Mouse (Mus musculus): Measurements from ENCODE around the gene Tmem110. TPM values are rescaled to one million over a fixed set of nuclear protein-coding genes. Genes with fewer than 3 reads are reported as not detected.

Gene Tmem110
- polyA plus RNA-seq, 1 experiment from 2014 or later = 22.4 TPM

- Histone ChIP-seq H3K27ac (no peak overlapping the region), H3K4me3 (no peak overlapping the region), H3K4me1 (replicated peaks) (no peaks in the 10 kb centered on the region), H3K36me3 (peaks cover 73% of the 10 kb centered on the region), H3K27me3 (ENCODE audit: insufficient read depth, poor library complexity, severe bottlenecking) (no peaks in the 10 kb centered on the region), H3K9me3 (no peaks in the 10 kb centered on the region)
- DNase-seq (ENCODE audit: low spot score) = no peak
- 91% methylated on average over 25 of the region's 25 CpGs for WGBS
These were observed 45.1 kb downstream of the Tmem110 start for GRCm38 (mm10) chr14:30870206-30871147.

GRCm38 (mm10) chr14:30874095-30874700 is 48.8 kb downstream of the Tmem110 start:
- Histone ChIP-seq H3K4me3 (no peak overlapping the region), H3K27ac (no peak overlapping the region), H3K9me3 (no peaks in the 10 kb centered on the region), H3K4me1 (replicated peaks) (0 out of 2 replicates have a peak, but pooled peaks cover 7% of the 10 kb centered on the region), H3K36me3 (peaks cover 63% of the 10 kb centered on the region), H3K27me3 (ENCODE audit: insufficient read depth, poor library complexity, severe bottlenecking) (no peaks in the 10 kb centered on the region)
- no peak for DNase-seq (ENCODE audit: low spot score)
- 89% methylated on average over 18 of the region's 18 CpGs for WGBS

- no peak overlapping the region for H3K27ac ChIP-seq
- peaks cover 18% of the 10 kb centered on the region for H3K4me1 ChIP-seq (replicated peaks)
- no peaks in the 10 kb centered on the region for H3K27me3 ChIP-seq (ENCODE audit: insufficient read depth, poor library complexity, severe bottlenecking)
- H3K36me3 ChIP-seq = peaks cover 58% of the 10 kb centered on the region
- no peak for DNase-seq (ENCODE audit: low spot score)
- no peaks in the 10 kb centered on the region for H3K9me3 ChIP-seq
- 90% methylated on average over 12 of the region's 12 CpGs for WGBS
- H3K4me3 ChIP-seq = no peak overlapping the region
These were observed 49.9 kb downstream of the Tmem110 start for GRCm38 (mm10) chr14:30875130-30875865.

GRCm38 (mm10) chr14:30875955-30876354 is 50.6 kb downstream of the Tmem110 start:
- H3K4me3 ChIP-seq = no peak overlapping the region
- WGBS = 77% methylated on average over 9 of the region's 9 CpGs
- no peak for DNase-seq (ENCODE audit: low spot score)
- no peak overlapping the region for H3K27ac ChIP-seq
- H3K27me3 ChIP-seq (ENCODE audit: insufficient read depth, poor library complexity, severe bottlenecking) = no peaks in the 10 kb centered on the region
- H3K36me3 ChIP-seq = peaks cover 55% of the 10 kb centered on the region
- H3K9me3 ChIP-seq = no peaks in the 10 kb centered on the region
- H3K4me1 ChIP-seq (replicated peaks) = peaks cover 20% of the 10 kb centered on the region

GRCm38 (mm10) chr14:30876451-30876850 is 51.1 kb downstream of the Tmem110 start:
- no peak overlapping the region for H3K4me3 ChIP-seq
- H3K9me3 ChIP-seq = no peaks in the 10 kb centered on the region
- 90% methylated on average over 10 of the region's 10 CpGs for WGBS
- no peak for DNase-seq (ENCODE audit: low spot score)
- H3K27me3 ChIP-seq (ENCODE audit: insufficient read depth, poor library complexity, severe bottlenecking) = no peaks in the 10 kb centered on the region
- H3K4me1 ChIP-seq (replicated peaks) = peaks cover 20% of the 10 kb centered on the region
- H3K36me3 ChIP-seq = peaks cover 50% of the 10 kb centered on the region
- H3K27ac ChIP-seq = no peak overlapping the region

DNA sequence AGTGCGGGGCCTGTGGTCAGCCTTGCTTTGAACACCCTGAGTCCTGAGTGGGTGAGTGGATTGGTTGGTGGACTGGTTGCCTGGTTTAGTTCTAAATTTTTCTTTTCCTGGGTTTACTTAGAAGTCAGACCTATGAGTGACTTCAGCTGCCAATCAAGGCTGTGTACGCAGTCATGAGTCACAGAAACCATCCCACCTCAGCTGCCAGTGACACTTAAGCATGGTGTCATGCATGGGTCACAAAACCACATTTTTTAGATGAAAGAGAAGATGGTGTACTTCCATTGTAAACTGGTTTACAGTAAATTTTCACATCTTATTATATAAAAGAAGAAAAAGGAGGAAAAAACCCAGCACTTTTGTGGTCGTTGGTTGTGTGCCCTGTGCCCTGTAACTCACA is 52.4 kb downstream of the Tmem110 start:
- WGBS = 97% methylated on average over 3 of the region's 3 CpGs
- no peak overlapping the region for H3K27ac ChIP-seq
- H3K4me3 ChIP-seq = no peak overlapping the region
- DNase-seq (ENCODE audit: low spot score) = no peak
- no peaks in the 10 kb centered on the region for H3K27me3 ChIP-seq (ENCODE audit: insufficient read depth, poor library complexity, severe bottlenecking)
- H3K4me1 ChIP-seq (replicated peaks) = peaks cover 20% of the 10 kb centered on the region
- H3K36me3 ChIP-seq = peaks cover 38% of the 10 kb centered on the region
- no peaks in the 10 kb centered on the region for H3K9me3 ChIP-seq

GRCm38 (mm10) chr14:30878958-30879571 is 53.7 kb downstream of the Tmem110 start, which contains the start of gene Mustn1:
Gene Mustn1 (plus strand): TSS chr14:30879200.
- WGBS = 77% methylated on average over 11 of the region's 11 CpGs
- Histone ChIP-seq H3K4me3 (no peak within 1 kb of the TSS), H3K4me1 (replicated peaks) (peaks cover 20% of the 10 kb centered on the region), H3K36me3 (peaks cover 26% of the 10 kb centered on the region), H3K27ac (peak within 1 kb of the TSS; percentile 4; the same call in 1 of the 2 replicates), H3K27me3 (ENCODE audit: insufficient read depth, poor library complexity, severe bottlenecking) (no peaks in the 10 kb centered on the region), H3K9me3 (no peaks in the 10 kb centered on the region)
- DNase-seq (ENCODE audit: low spot score) = no peak

GRCm38 (mm10) chr14:30879794-30880193 is 54.4 kb downstream of the Tmem110 start:
- H3K4me1 ChIP-seq (replicated peaks) = peaks cover 20% of the 10 kb centered on the region
- no peak for DNase-seq (ENCODE audit: low spot score)
- H3K9me3 ChIP-seq = no peaks in the 10 kb centered on the region
- H3K36me3 ChIP-seq = peaks cover 19% of the 10 kb centered on the region
- no peaks in the 10 kb centered on the region for H3K27me3 ChIP-seq (ENCODE audit: insufficient read depth, poor library complexity, severe bottlenecking)
- peak overlapping the region; percentile 4; the same call in 1 of the 2 replicates for H3K27ac ChIP-seq
- no peak overlapping the region for H3K4me3 ChIP-seq
- WGBS = 74% methylated on average over 9 of the region's 9 CpGs

DNA sequence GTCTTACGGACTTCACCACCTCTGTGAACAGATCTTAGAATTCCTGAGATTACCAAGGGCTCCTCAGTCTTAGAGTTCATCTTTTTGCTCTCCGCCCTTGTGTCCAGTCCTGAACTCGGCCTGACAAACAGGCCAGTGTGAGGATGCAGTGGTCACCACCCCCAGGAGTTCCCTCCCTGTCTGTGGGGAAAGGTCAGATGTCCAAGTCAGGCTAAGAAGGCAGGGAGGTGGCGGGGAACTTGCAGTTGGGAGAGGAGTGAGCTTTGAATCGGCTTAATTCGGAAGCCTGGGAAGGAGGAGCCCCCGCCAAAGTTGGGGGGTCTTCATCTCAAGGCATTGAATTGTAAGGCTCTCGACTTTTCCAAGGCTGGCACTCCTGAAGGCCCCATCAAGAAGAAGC is 54.9 kb downstream of the Tmem110 start:
- H3K4me1 ChIP-seq (replicated peaks) = peaks cover 20% of the 10 kb centered on the region
- no peaks in the 10 kb centered on the region for H3K9me3 ChIP-seq
- H3K27ac ChIP-seq = 0 out of 2 replicates have a peak overlapping the region, but pooled peaks have one; percentile 4
- WGBS = 72% methylated on average over 8 of the region's 8 CpGs
- DNase-seq (ENCODE audit: low spot score) = no peak
- no peaks in the 10 kb centered on the region for H3K27me3 ChIP-seq (ENCODE audit: insufficient read depth, poor library complexity, severe bottlenecking)
- peaks cover 17% of the 10 kb centered on the region for H3K36me3 ChIP-seq
- H3K4me3 ChIP-seq = no peak overlapping the region

GRCm38 (mm10) chr14:30880811-30881717 is 55.7 kb downstream of the Tmem110 start:
- peaks cover 9% of the 10 kb centered on the region for H3K36me3 ChIP-seq
- no peaks in the 10 kb centered on the region for H3K27me3 ChIP-seq (ENCODE audit: insufficient read depth, poor library complexity, severe bottlenecking)
- H3K4me1 ChIP-seq (replicated peaks) = peaks cover 20% of the 10 kb centered on the region
- no peak overlapping the region for H3K27ac ChIP-seq
- DNase-seq (ENCODE audit: low spot score) = peak; percentile 28
- no peaks in the 10 kb centered on the region for H3K9me3 ChIP-seq
- no peak overlapping the region for H3K4me3 ChIP-seq
- 85% methylated on average over 17 of the region's 17 CpGs for WGBS

GRCm38 (mm10) chr14:30881718-30882108 is 56.3 kb downstream of the Tmem110 start:
- Histone ChIP-seq H3K27me3 (ENCODE audit: insufficient read depth, poor library complexity, severe bottlenecking) (no peaks in the 10 kb centered on the region), H3K36me3 (peaks cover 3% of the 10 kb centered on the region; the same call in 1 of the 2 replicates), H3K4me3 (no peak overlapping the region), H3K27ac (no peak overlapping the region), H3K4me1 (replicated peaks) (peaks cover 17% of the 10 kb centered on the region), H3K9me3 (no peaks in the 10 kb centered on the region)
- 92% methylated on average over 3 of the region's 3 CpGs for WGBS
- DNase-seq (ENCODE audit: low spot score) = no peak
